Mouse (Mus musculus) neural tube, postnatal 0 days (tissue): ENCODE results near the gene Dhrs2. TPM values are rescaled to one million over a fixed set of nuclear protein-coding genes. Genes with fewer than 3 reads are reported as not detected.

Experiments used
- polyA plus RNA-seq: library from polyadenylated mRNA; unstranded; fragments of >200 nt; fragmentation: Nextera tagmentation; extraction: Ambion mirVana; gene quantifications from 2 replicates; pipeline ENCODE4 v1.2.1, GENCODE M21; 2015

Gene Dhrs2
- 1.8 and 2.7 TPM in 2 replicates for polyA plus RNA-seq

DNA sequence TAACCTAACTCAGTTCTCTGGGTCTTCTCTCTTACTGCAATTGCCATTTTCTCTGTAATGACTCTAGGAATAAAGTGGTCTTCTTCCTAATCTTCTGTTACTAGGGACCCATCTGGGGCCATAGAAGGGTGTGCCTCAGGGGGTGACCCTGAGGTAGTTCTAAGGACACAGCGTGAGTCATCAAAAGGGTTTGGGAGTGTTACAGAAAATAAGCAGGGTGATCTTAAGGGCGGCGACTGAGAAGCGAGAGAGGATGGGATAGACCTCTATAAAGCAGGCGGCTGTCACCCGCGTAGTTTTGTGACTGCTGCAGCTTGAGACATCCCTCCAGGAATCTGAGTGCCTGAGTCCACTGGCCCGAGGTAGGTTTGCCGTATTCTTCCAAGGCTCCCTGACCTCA is at the start of gene Dhrs2:
Gene Dhrs2, plus strand, starts transcription at position 301 of the 400 bp plus-strand sequence.

Other genes starting within 250 kb of the Dhrs2 start
- not detected in 2 replicates for gene Gm17428, start 245.1 kb upstream of the Dhrs2 start, polyA plus RNA-seq
- 4.2 and 4.5 TPM in 2 replicates for gene Myh7, start 227.4 kb upstream of the Dhrs2 start, polyA plus RNA-seq
- 46.3 and 47.4 TPM in 2 replicates for gene Ngdn, start 206.6 kb upstream of the Dhrs2 start, polyA plus RNA-seq
- gene Zfhx2, start 129.7 kb upstream of the Dhrs2 start, polyA plus RNA-seq: 11.3 and 14.4 TPM in 2 replicates
- 25.0 and 26.2 TPM in 2 replicates for gene Thtpa, start 127.2 kb upstream of the Dhrs2 start, polyA plus RNA-seq
- 3.7 and 4.3 TPM in 2 replicates for gene Ap1g2, start 115.4 kb upstream of the Dhrs2 start, polyA plus RNA-seq
- 40.1 and 45.6 TPM in 2 replicates for gene Jph4, start 105.1 kb upstream of the Dhrs2 start, polyA plus RNA-seq